Mouse (Mus musculus) MEL (cell line): ENCODE measurements around the gene Ephb6.

Experiments used
- CTCF ChIP-seq, 3 experiments: IDR thresholded peaks in 2 of 3; conservative IDR thresholded peaks in 1 of 3; 2 replicates each; pipeline ENCODE4 v1.5.1; 2011 to 2012; ENCODE audit warnings: low read length in 3 of 3, low read depth in 2 of 3, mild to moderate bottlenecking in 2 of 3, improper control_type of control experiment in 1 of 3, inconsistent platforms in 1 of 3, mixed read lengths in 1 of 3, moderate library complexity in 1 of 3; ENCODE audit not compliant: control insufficient read depth in 1 of 3, insufficient read depth in 1 of 3, poor library complexity in 1 of 3, severe bottlenecking in 1 of 3
- GABPA ChIP-seq: IDR thresholded peaks from 2 replicates; pipeline ENCODE4 v1.6.1; 2012; ENCODE audit warnings: low read depth, mild to moderate bottlenecking, inconsistent platforms, low read length, improper control_type of control experiment, moderate library complexity
- MAX ChIP-seq: IDR thresholded peaks from 2 replicates; pipeline ENCODE4 v1.6.1; 2011; ENCODE audit warnings: low read length, improper control_type of control experiment
- MYC ChIP-seq: IDR thresholded peaks from 2 replicates; pipeline ENCODE4 v1.6.1; 2011; ENCODE audit warnings: low read depth, mild to moderate bottlenecking, low read length, improper control_type of control experiment, moderate library complexity
- POLR2A ChIP-seq, 2 experiments: IDR thresholded peaks; 2 replicates each; pipeline ENCODE4 v1.6.1; 2011 to 2012; ENCODE audit warnings: low read length in 2 of 2, mild to moderate bottlenecking in 2 of 2, control low read depth in 1 of 2, improper control_type of control experiment in 1 of 2, low read depth in 1 of 2, moderate library complexity in 1 of 2; ENCODE audit not compliant: control insufficient read depth in 1 of 2, insufficient read depth in 1 of 2, poor library complexity in 1 of 2
- USF2 ChIP-seq, 2 experiments: IDR thresholded peaks; 2 replicates each; pipeline ENCODE4 v1.6.1; 2011 to 2012; ENCODE audit warnings: improper control_type of control experiment in 2 of 2, low read length in 2 of 2, borderline replicate concordance in 1 of 2, inconsistent platforms in 1 of 2, low read depth in 1 of 2, mild to moderate bottlenecking in 1 of 2; ENCODE audit not compliant: insufficient read depth in 1 of 2
- ZNF384 ChIP-seq: IDR thresholded peaks from 2 replicates; pipeline ENCODE4 v1.6.1; 2012; ENCODE audit warnings: low read depth, mild to moderate bottlenecking, inconsistent platforms, low read length, improper control_type of control experiment

- no peak for TF ChIP-seq ZNF384
- TF ChIP-seq USF2 (IDR thresholded peaks at IDR 0.05; ENCODE audit: borderline replicate concordance in 1 of 2, insufficient read depth in 1 of 2, low read depth in 1 of 2, low read length in 2 of 2) = no peak
- TF ChIP-seq POLR2A (IDR thresholded peaks at IDR 0.05; ENCODE audit: control insufficient read depth in 1 of 2, insufficient read depth in 1 of 2, low read depth in 1 of 2, low read length in 2 of 2, poor library complexity in 1 of 2) = no peak
- no peak for TF ChIP-seq CTCF (IDR thresholded peaks at IDR 0.05 in 2 of 3, conservative IDR thresholded peaks at IDR 0.05 in 1 of 3; ENCODE audit: control insufficient read depth in 1 of 3, insufficient read depth in 1 of 3, low read depth in 2 of 3, low read length in 3 of 3, poor library complexity in 1 of 3, severe bottlenecking in 1 of 3)
- TF ChIP-seq MYC = no peak
- no peak for TF ChIP-seq MAX
- no peak for TF ChIP-seq GABPA
These were observed 932 bp downstream of the Ephb6 start for GRCm38 (mm10) chr6:41606214-41606613.
